Mouse (Mus musculus) midbrain, postnatal 0 days (tissue): ENCODE results near the gene Hic1. TPM values are rescaled to one million over a fixed set of nuclear protein-coding genes. Genes with fewer than 3 reads are reported as not detected.
A peak's percentile ranks its signal among the peaks of the same experiment; 100 is the strongest.

ENCODE experiments used
- ATAC-seq: fragments of 200-750 bp; cut with Nextera tagmentation; 2 replicates; pipeline ENCODE4 v1.8.0; 2017; ENCODE audit warnings: moderate number of reproducible peaks, mild to moderate bottlenecking, moderate TSS enrichment, moderate library complexity; ENCODE audit not compliant: low FRiP score
- DNase-seq: peaks from one replicate; pipeline ENCODE4 v3.0.0-alpha.2; 2015; ENCODE audit warnings: low spot score
- H3K27ac ChIP-seq: fragments of 300-500 bp; sonication (generic); 2 replicates; pipeline ENCODE4 v1.5.1; 2014; ENCODE audit warnings: low read depth, mild to moderate bottlenecking, low read length, mixed read lengths
- H3K27me3 ChIP-seq: fragments of 300-500 bp; sonication (generic); 2 replicates; pipeline ENCODE4 v1.6.1; 2014; ENCODE audit warnings: low read length, control low read depth, mixed read lengths; ENCODE audit not compliant: insufficient read depth
- H3K36me3 ChIP-seq: fragments of 300-500 bp; sonication (generic); 2 replicates; pipeline ENCODE4 v1.6.1; 2014; ENCODE audit warnings: low read length, control low read depth, mixed read lengths; ENCODE audit not compliant: insufficient read depth
- H3K4me1 ChIP-seq: fragments of 300-500 bp; sonication (generic); 2 replicates; pipeline ENCODE4 v1.6.1; 2014; ENCODE audit warnings: mild to moderate bottlenecking, control low read depth, antibody characterized with exemption, low read length, mixed read lengths; ENCODE audit not compliant: insufficient read depth
- H3K4me2 ChIP-seq: fragments of 300-500 bp; sonication (generic); 2 replicates; pipeline ENCODE4 v1.6.1; 2014; ENCODE audit warnings: low read depth, mild to moderate bottlenecking, low read length, mixed read lengths; ENCODE audit not compliant: poor library complexity, severe bottlenecking
- H3K4me3 ChIP-seq: fragments of 300-500 bp; sonication (generic); 2 replicates; pipeline ENCODE4 v1.5.1; 2014; ENCODE audit warnings: low read depth, mild to moderate bottlenecking, low read length, moderate library complexity
- H3K9ac ChIP-seq: fragments of 300-500 bp; sonication (generic); replicated peaks from 2 replicates; pipeline ENCODE4 v1.6.1; 2014; ENCODE audit warnings: mild to moderate bottlenecking, low read length, moderate library complexity, mixed read lengths; ENCODE audit not compliant: poor library complexity, severe bottlenecking
- H3K9me3 ChIP-seq: fragments of 300-500 bp; sonication (generic); 2 replicates; pipeline ENCODE4 v1.6.1; 2016; ENCODE audit warnings: low read length, control low read depth
- CTCF ChIP-seq: IDR thresholded peaks from 2 replicates; pipeline ENCODE4 v1.5.1; 2016; ENCODE audit warnings: antibody characterized with exemption, mild to moderate bottlenecking
- WGBS: fragments of 180-500 bp; shearing (Covaris S2); extraction: QIAGEN DNeasy Blood & Tissue Kit; methylation state at CpG from one replicate; pipeline ENCODE4 v1.1.7; 2014; 5-methylcytosine and 5-hydroxymethylcytosine counted together
- polyA plus RNA-seq: library from polyadenylated mRNA; unstranded; fragments of >200 nt; fragmentation: Nextera tagmentation; extraction: Ambion mirVana; gene quantifications from 2 replicates; pipeline ENCODE4 v1.2.1, GENCODE M21; 2015
- total RNA-seq: library from RNA; depleted of rRNA; stranded (reverse); fragments of >200 nt; gene quantifications from 2 replicates; pipeline ENCODE4 v1.2.3, GENCODE M21; 2014

Gene Hic1
- total and polyA plus RNA-seq, 2 experiments from 2014 or later, result 1.5 to 7.1 TPM

DNA sequence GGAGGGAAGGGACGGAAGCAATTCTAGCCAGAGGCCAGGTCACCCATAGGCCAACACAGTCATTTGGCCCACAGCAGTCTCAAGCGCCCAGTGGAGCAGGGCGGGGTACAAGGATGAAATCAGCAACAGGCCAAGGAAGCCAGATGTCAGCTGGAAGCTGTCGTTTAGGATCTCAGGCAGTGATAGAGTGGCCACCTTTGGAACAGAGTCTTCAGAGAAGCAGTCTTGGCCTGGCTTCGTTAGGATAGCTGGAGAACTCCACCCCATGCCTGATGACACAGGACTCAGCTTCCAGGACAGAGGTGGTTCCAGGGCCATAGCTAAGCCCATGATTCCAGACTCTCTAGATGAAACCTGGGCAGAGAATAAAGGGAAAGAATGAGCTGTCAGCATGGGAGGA lies 28.9 kb downstream of the Hic1 start:
- Histone ChIP-seq H3K9ac (no peak overlapping the region), H3K9me3 (no peaks in the 10 kb centered on the region), H3K36me3 (peaks cover 14% of the 10 kb centered on the region), H3K4me1 (no peaks in the 10 kb centered on the region), H3K4me3 (no peak overlapping the region), H3K4me2 (no peak overlapping the region), H3K27me3 (no peaks in the 10 kb centered on the region), H3K27ac (0 out of 2 replicates have a peak overlapping the region, but pooled peaks have one; percentile 26)
- no peak for DNase-seq
- ATAC-seq, result no peak
- no peak for TF ChIP-seq CTCF
- WGBS, result 86% methylated on average over 5 of the region's 5 CpGs

DNA sequence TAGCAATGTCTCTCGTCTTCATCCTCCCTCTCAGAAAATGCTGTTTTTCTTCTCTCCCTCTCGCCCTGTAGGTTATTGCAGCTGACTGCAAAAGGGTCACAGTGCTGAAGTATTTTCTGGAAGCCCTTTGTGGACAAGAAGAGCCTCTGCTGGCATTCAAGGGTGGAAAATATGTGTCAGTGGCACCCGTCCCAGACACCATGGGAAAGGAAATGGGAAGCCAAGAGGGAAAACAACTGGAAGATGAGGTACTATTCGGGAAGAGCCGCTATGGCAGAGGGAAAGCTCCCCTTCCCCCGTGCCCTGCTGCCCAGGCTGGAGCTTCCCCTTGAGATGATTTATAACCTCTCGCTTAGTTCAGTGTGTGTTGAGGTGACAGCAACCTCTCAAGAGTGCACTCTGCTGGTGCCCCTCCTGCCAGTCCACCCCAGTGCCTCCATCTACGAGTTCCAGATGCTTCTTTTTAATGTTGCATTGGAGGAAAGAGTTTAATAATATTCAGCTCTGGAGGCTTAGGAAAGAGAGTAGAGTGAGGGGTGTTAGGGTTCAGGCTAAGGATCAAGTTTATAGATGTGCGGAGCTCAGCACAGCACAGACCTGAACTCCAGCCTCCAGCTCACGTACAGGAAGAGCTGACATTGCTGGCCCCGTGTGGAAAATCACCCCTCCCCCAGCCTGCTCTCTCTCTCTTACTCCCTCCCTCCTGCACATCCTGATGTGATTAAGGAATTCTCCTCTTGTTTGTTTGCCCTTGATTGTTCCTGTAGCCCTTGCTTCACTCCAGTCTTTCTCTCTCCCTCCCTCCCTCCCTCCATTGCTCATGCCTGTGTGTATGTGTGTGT lies 30.0 kb downstream of the Hic1 start:
- no peak for TF ChIP-seq CTCF
- Histone ChIP-seq H3K9ac (no peak overlapping the region), H3K36me3 (peaks cover 14% of the 10 kb centered on the region), H3K27ac (no peak overlapping the region), H3K4me2 (no peak overlapping the region), H3K27me3 (no peaks in the 10 kb centered on the region), H3K4me3 (no peak overlapping the region), H3K4me1 (no peaks in the 10 kb centered on the region), H3K9me3 (no peaks in the 10 kb centered on the region)
- ATAC-seq (no peak), DNase-seq (no peak)
- WGBS, result 66% methylated on average over 11 of the region's 11 CpGs

DNA sequence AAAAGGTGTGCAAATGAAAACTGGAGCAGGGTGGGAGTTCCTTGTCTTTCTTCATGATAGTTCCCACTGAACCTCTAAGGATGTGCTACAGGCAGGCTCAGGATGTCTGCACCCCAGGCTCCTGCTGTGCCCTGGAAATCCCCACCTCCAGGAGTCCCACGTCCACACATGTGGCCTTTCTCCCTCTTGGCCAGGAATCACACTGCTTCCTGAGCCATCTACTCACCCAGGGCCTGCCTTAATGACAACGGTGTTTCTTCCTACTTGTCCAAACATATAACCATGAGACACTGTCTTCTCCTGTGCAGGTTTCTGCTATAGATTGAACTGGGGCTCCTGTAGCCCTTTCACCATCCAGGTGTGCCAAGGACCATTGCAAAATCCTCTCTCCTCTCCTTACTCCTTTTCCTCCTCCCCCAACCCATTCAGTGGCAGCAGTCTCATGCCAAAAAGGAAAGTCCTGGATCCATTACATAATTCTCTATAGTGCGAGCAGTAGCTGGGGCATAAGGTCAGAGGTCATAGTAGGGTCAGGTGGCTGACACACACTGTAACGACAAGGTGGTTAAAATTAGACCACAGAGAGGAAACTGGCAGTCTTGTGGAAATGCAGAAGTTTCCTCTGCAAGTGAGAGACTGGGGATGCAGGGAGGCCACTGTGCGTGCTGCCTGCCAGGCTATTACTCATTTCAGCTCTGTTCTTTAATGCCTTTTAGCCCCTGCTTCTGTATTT lies 32.5 kb downstream of the Hic1 start:
- WGBS, result 75% methylated on average over 5 of the region's 5 CpGs
- Histone ChIP-seq H3K4me2 (no peak overlapping the region), H3K4me1 (no peaks in the 10 kb centered on the region), H3K9me3 (no peaks in the 10 kb centered on the region), H3K27me3 (no peaks in the 10 kb centered on the region), H3K4me3 (no peak overlapping the region), H3K36me3 (0 out of 2 replicates have a peak, but pooled peaks cover 2% of the 10 kb centered on the region), H3K9ac (no peak overlapping the region), H3K27ac (no peak overlapping the region)
- no peak for TF ChIP-seq CTCF
- ATAC-seq (no peak), DNase-seq (no peak)

DNA sequence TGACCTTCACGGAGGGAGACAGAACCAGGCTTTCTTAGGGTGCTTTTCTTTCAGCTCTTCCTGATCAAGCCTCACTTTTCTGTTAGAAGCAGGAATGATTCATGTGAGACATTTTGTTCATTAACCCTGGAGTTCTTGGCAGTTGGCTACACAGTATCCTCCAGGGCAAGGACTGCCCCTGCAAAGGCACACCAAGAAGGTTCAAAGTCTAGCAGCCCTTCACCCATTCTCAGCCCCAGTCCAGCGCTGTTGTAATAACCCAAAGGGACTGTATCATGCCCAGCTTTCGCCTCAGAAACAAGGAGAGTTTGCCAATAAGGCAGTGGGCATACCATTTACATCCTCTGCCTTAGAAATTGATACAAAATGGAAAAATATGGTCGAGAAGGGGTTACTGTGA lies 34.0 kb downstream of the Hic1 start:
- H3K27me3 ChIP-seq, result no peaks in the 10 kb centered on the region
- no peak overlapping the region for H3K4me2 ChIP-seq
- H3K27ac ChIP-seq, result no peak overlapping the region
- WGBS, result 94% methylated on average over 4 of the region's 4 CpGs
- H3K9me3 ChIP-seq, result no peaks in the 10 kb centered on the region
- DNase-seq, result no peak
- no peak overlapping the region for H3K4me3 ChIP-seq
- no peak overlapping the region for H3K9ac ChIP-seq
- H3K4me1 ChIP-seq, result no peaks in the 10 kb centered on the region
- no peak for TF ChIP-seq CTCF
- H3K36me3 ChIP-seq, result 0 out of 2 replicates have a peak, but pooled peaks cover 2% of the 10 kb centered on the region
- no peak for ATAC-seq

DNA sequence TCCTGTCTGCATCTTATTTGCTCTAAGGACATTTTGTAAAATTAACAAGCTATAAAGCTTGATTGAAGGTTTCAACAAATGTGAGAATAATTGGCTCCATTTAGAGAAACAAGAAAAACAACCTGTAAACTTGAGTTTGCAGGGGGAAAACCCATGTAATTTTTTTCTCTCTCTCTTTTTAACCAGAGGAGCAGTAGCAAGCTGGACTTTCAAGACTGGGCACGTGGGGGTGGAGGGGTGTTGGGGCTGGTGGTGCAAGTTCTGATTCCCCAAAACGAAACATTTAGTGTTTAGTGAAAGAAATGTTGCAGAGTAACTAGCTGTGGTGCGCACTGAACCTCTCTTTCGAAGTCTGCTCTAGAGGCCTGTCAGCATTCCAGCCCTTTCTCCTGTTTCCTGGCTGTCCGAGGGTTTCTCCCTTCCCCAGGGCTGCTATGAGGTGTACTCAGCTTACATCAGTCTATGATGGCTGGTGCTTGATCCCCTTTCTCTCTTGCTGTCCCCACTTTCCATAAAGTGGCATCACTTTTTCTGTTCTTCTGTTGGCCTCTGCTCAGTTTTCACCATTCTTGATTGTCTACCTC lies 34.7 kb downstream of the Hic1 start:
- H3K27ac ChIP-seq, result no peak overlapping the region
- WGBS, result 84% methylated on average over 5 of the region's 5 CpGs
- no peaks in the 10 kb centered on the region for H3K36me3 ChIP-seq
- no peak overlapping the region for H3K4me3 ChIP-seq
- no peak overlapping the region for H3K9ac ChIP-seq
- no peak for ATAC-seq
- no peak for DNase-seq
- no peak overlapping the region for H3K4me2 ChIP-seq
- H3K27me3 ChIP-seq, result no peaks in the 10 kb centered on the region
- TF ChIP-seq CTCF, result no peak
- H3K4me1 ChIP-seq, result no peaks in the 10 kb centered on the region
- H3K9me3 ChIP-seq, result no peaks in the 10 kb centered on the region
